Mouse (Mus musculus) midbrain, embryonic 11.5 days (tissue): ENCODE measurements around the gene Marf1. TPM values are rescaled to one million over a fixed set of nuclear protein-coding genes. Genes with fewer than 3 reads are reported as not detected.

ENCODE experiments used
- ATAC-seq: fragments of 200-750 bp; cut with Nextera tagmentation; 2 replicates; pipeline ENCODE4 v1.8.0; 2017; ENCODE audit warnings: moderate TSS enrichment, moderate library complexity; ENCODE audit not compliant: low FRiP score
- DNase-seq: peaks from one replicate; pipeline ENCODE4 v3.0.0; 2015; ENCODE audit warnings: low spot score; ENCODE audit errors: missing footprints
- H3K27ac ChIP-seq: fragments of 300-500 bp; sonication (generic); 2 replicates; pipeline ENCODE4 v1.5.1; 2014; ENCODE audit warnings: low read depth, low read length
- H3K27me3 ChIP-seq: fragments of 300-500 bp; sonication (generic); 2 replicates; pipeline ENCODE4 v1.6.1; 2014; ENCODE audit warnings: mild to moderate bottlenecking, low read length, moderate library complexity, mixed read lengths; ENCODE audit not compliant: control insufficient read depth, insufficient read depth
- H3K36me3 ChIP-seq: fragments of 300-500 bp; sonication (generic); 2 replicates; pipeline ENCODE4 v1.6.1; 2014; ENCODE audit warnings: mild to moderate bottlenecking, low read length, moderate library complexity, mixed read lengths; ENCODE audit not compliant: control insufficient read depth, insufficient read depth
- H3K4me1 ChIP-seq: fragments of 300-500 bp; sonication (generic); 2 replicates; pipeline ENCODE4 v1.6.1; 2014; ENCODE audit warnings: low read length; ENCODE audit not compliant: control insufficient read depth, insufficient read depth
- H3K4me2 ChIP-seq: fragments of 300-500 bp; sonication (generic); 2 replicates; pipeline ENCODE4 v1.6.1; 2014; ENCODE audit warnings: mild to moderate bottlenecking, moderate library complexity
- H3K4me3 ChIP-seq: fragments of 300-500 bp; sonication (generic); 2 replicates; pipeline ENCODE4 v1.5.1; 2014; ENCODE audit warnings: low read depth, low read length
- H3K9ac ChIP-seq: fragments of 300-500 bp; sonication (generic); 2 replicates; pipeline ENCODE4 v1.6.1; 2014; ENCODE audit warnings: low read length
- H3K9me3 ChIP-seq: fragments of 300-500 bp; sonication (generic); 2 replicates; pipeline ENCODE4 v1.6.1; 2016; ENCODE audit warnings: low read length; ENCODE audit not compliant: control insufficient read depth
- WGBS: fragments of 180-500 bp; shearing (Covaris S2); extraction: QIAGEN DNeasy Blood & Tissue Kit; methylation state at CpG from one replicate; pipeline ENCODE4 v1.1.7; 2014; 5-methylcytosine and 5-hydroxymethylcytosine counted together
- microRNA counts: library from miRNA; unstranded; fragments of <30 nt; microRNA quantifications from one replicate; lab custom pipeline; 2015
- microRNA-seq: library from miRNA; unstranded; fragments of <30 nt; microRNA quantifications from one replicate; pipeline ENCODE4, GENCODE M21; 2017
- polyA plus RNA-seq: library from polyadenylated mRNA; unstranded; fragments of >200 nt; fragmentation: Nextera tagmentation; extraction: Ambion mirVana; gene quantifications from 2 replicates; pipeline ENCODE4 v1.2.1, GENCODE M21; 2014

The Marf1 gene
- polyA plus RNA-seq, 1 experiment from 2014 or later: 17.4 TPM

- Histone ChIP-seq H3K27me3 (no peaks in the 10 kb centered on the region), H3K4me1 (no peaks in the 10 kb centered on the region; the same call in 1 of the 2 replicates), H3K4me3 (no peak overlapping the region), H3K4me2 (no peak overlapping the region), H3K9me3 (no peaks in the 10 kb centered on the region), H3K9ac (no peak overlapping the region), H3K27ac (no peak overlapping the region), H3K36me3 (no peaks in the 10 kb centered on the region)
- no peak for ATAC-seq
- WGBS: 80% methylated on average over 5 of the region's 5 CpGs
- DNase-seq: no peak
Measured at GRCm38 (mm10) chr16:14059869-14060268, 103.3 kb downstream of the Marf1 start.

MicroRNAs within 50 kb of the gene (microRNA counts, 519-probe panel; counts per million panel counts)
- microRNA mmu-miR-484 (lab: Ali Mortazavi, UCI): 5,130 counts per million, percentile 58 among the panel's probes with 10 or more counts

Small RNA genes within 50 kb of the gene (microRNA-seq; reads per million reads assigned to microRNA genes)
- gene Gm27671 (not detected), gene Mir484 (2,770 reads per million, percentile 86 among the genes with 10 or more reads in this experiment)

Other genes with a start within 250 kb of the Marf1 start
- gene 2900011O08Rik, start 176.7 kb downstream of the Marf1 start, polyA plus RNA-seq: 25.3 and 28.1 TPM in 2 replicates
- 0.23 and 0.74 TPM in 2 replicates for gene Ifitm7, start 176.5 kb downstream of the Marf1 start, polyA plus RNA-seq
- 176 and 181 TPM in 2 replicates for gene Nde1, start 76 bp downstream of the Marf1 start, polyA plus RNA-seq
- gene Myh11, start 128.0 kb upstream of the Marf1 start, polyA plus RNA-seq: 0.18 and 0.26 TPM in 2 replicates
- 174 and 194 TPM in 2 replicates for gene Fopnl, start 154.1 kb upstream of the Marf1 start, polyA plus RNA-seq
- gene Abcc1, start 198.2 kb upstream of the Marf1 start, polyA plus RNA-seq: 4.5 and 5.4 TPM in 2 replicates